Comparison of ENCODE assay signal across 22 mouse cellular contexts in the genomic region with DNA sequence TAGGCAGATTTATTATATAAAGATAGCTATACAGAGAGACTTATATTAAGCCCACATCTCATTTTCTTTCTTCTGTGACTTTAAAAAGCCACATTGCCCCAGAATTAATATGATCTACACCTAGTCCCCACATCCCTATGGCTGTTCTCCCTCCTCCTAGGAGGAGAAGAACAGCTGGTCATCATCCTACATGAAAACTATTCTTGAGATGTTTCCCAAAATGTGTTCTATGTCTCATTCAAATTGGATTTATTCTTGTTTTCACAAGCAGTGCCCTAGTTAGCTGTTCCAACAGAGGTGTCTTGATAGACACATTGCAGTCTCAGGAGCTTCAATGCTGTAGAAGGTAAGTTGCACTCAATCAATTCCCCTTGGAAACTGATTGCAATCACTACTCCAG.
A peak's percentile ranks its signal among the peaks of the same experiment; 100 is the strongest.
DNase-seq lines count a peak whose midpoint lies in the region; ATAC-seq and TF ChIP-seq lines count a peak whose summit lies in the region.
"Had no signal": no experiment of that assay in that cellular context is flagged by ENCODE, and none has a peak within 500 bp of the region (broad histone marks: within the 10 kb centered on the region; RNA-seq: fewer than 3 reads in every experiment).

No protein-coding gene starts in this region.

- no peak for TF ChIP-seq CTCF in stomach, postnatal 0 days (IDR thresholded peaks at IDR 0.05; ENCODE audit: low read depth)

- H3K4me3 ChIP-seq in stomach, postnatal 0 days (ENCODE audit: low read depth, low read length): no peak overlapping the region
- H3K4me3 ChIP-seq: forebrain, embryonic 10.5 days; forebrain, embryonic 13.5 days; gastrocnemius, adult 2 months; hindbrain, embryonic 12.5 days; hindbrain, embryonic 15.5 days had no signal

- H3K27ac ChIP-seq in stomach, postnatal 0 days (replicated peaks): no peak overlapping the region
- H3K27ac ChIP-seq: forebrain, embryonic 10.5 days; forebrain, embryonic 13.5 days; gastrocnemius, adult 2 months; hindbrain, embryonic 12.5 days; hindbrain, embryonic 15.5 days had no signal

- no peak for DNase-seq in frontal cortex, postnatal 10 days (ENCODE audit: low spot score in 2 of 2)
- peak; percentile 44 for DNase-seq in left cerebral cortex, adult 11 months (ENCODE audit: low spot score)
- DNase-seq in left cerebral cortex, postnatal 4 days: no peak
- DNase-seq in right cerebral cortex, adult 18-20 months: peak; percentile 51
- DNase-seq in right cerebral cortex, postnatal 14 days: no peak
- no peak for DNase-seq in stomach, postnatal 0 days (ENCODE audit: low spot score)
- DNase-seq: adrenal gland, adult 8-10 months; adrenal gland, postnatal 25 days; cerebellum, adult 18-20 months; cerebellum, adult 9-10 months; cerebellum, postnatal 14 days; gastrocnemius, adult 2 months; gastrocnemius, postnatal 14 days; heart, adult 11 months had no signal

- no peak overlapping the region for H3K9ac ChIP-seq in stomach, postnatal 0 days (ENCODE audit: low read length)
- H3K9ac ChIP-seq: forebrain, embryonic 13.5 days; hindbrain, embryonic 12.5 days; hindbrain, embryonic 15.5 days had no signal

- no peak overlapping the region for H3K4me2 ChIP-seq in stomach, postnatal 0 days (replicated peaks; ENCODE audit: low read depth)
- H3K4me2 ChIP-seq: forebrain, embryonic 13.5 days; heart, embryonic 11.5 days; hindbrain, embryonic 12.5 days; hindbrain, embryonic 15.5 days had no signal

- intact Hi-C loops in left cerebral cortex, postnatal 4 days (cut with DNase I): no loop called here

- no peaks in the 10 kb centered on the region for H3K4me1 ChIP-seq in stomach, postnatal 0 days (replicated peaks; ENCODE audit: control insufficient read depth, insufficient read depth)
- H3K4me1 ChIP-seq: forebrain, embryonic 10.5 days; forebrain, embryonic 13.5 days; hindbrain, embryonic 12.5 days; hindbrain, embryonic 15.5 days had no signal

- no peaks in the 10 kb centered on the region for H3K27me3 ChIP-seq in stomach, postnatal 0 days (ENCODE audit: control insufficient read depth, insufficient read depth, low read length)
- H3K27me3 ChIP-seq: forebrain, embryonic 13.5 days; hindbrain, embryonic 12.5 days; hindbrain, embryonic 15.5 days had no signal

- no peaks in the 10 kb centered on the region for H3K36me3 ChIP-seq in stomach, postnatal 0 days (ENCODE audit: control insufficient read depth, insufficient read depth, low read length)
- H3K36me3 ChIP-seq: forebrain, embryonic 10.5 days; hindbrain, embryonic 12.5 days; hindbrain, embryonic 15.5 days had no signal

- no peaks in the 10 kb centered on the region for H3K9me3 ChIP-seq in stomach, postnatal 0 days (ENCODE audit: control insufficient read depth, low read length)
- H3K9me3 ChIP-seq: forebrain, embryonic 10.5 days; forebrain, embryonic 13.5 days; hindbrain, embryonic 12.5 days; hindbrain, embryonic 15.5 days had no signal

- ATAC-seq in frontal cortex, adult (ENCODE audit: low TSS enrichment): peak; percentile 97
- no peak for ATAC-seq in stomach, postnatal 0 days (ENCODE audit: low FRiP score, low TSS enrichment)
- ATAC-seq: activated CD4-positive, CD25-positive, alpha-beta regulatory T cell, adult 4 months; forebrain, embryonic 13.5 days; forebrain, embryonic 16.5 days had no signal

- no peak for TF ChIP-seq EP300 in stomach, postnatal 0 days (optimal IDR thresholded peaks at IDR 0.05)

Comparison
In these comparisons a context has a peak if more than half of its experiments do, and no peak if none do; other contexts are left out.
1. DNase-seq: peak in left cerebral cortex, adult 11 months (single experiment) and right cerebral cortex, adult 18-20 months (single experiment); none in frontal cortex, postnatal 10 days (0 of 2), left cerebral cortex, postnatal 4 days (single experiment), right cerebral cortex, postnatal 14 days (single experiment) and stomach, postnatal 0 days (single experiment).